ENCODE assay signal across 26 mouse cellular contexts in the genomic region with DNA sequence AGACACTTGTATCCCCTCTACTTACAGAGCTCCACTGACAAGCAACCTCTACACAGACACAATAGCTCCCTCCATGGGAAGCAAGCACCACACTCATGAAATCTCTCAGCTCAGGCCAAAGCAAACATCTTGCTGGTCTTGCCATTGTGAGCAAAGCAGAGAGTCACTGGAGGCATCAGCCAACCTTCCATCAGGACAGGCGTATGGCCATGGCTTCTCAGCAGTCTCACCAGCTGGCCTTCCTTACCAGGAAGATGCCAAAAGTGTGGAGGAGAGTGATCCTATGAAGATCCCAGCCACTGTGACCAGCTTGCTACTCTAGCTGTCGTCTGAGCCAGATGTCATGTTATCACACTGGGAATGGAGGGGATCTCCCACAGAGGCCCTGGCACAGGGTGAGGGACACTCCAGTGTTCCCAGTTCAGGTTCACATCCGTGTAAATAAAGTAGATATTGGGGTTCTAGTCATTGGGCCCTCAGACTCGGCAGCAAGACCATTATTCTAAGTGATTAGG.
"Had no signal": no experiment of that assay in that cellular context is flagged by ENCODE, and none has a peak within 500 bp of the region (broad histone marks: within the 10 kb centered on the region; RNA-seq: fewer than 3 reads in every experiment).

No protein-coding gene starts in this region.

- H3K9ac ChIP-seq: embryonic facial prominence, embryonic 12.5 days; embryonic facial prominence, embryonic 13.5 days; embryonic facial prominence, embryonic 15.5 days; forebrain, embryonic 12.5 days; forebrain, embryonic 13.5 days; forebrain, postnatal 0 days had no signal

- H3K9me3 ChIP-seq: embryonic facial prominence, embryonic 10.5 days; embryonic facial prominence, embryonic 12.5 days; embryonic facial prominence, embryonic 13.5 days; embryonic facial prominence, embryonic 15.5 days; forebrain, embryonic 10.5 days; forebrain, embryonic 12.5 days; forebrain, embryonic 13.5 days; heart, embryonic 10.5 days had no signal

- ATAC-seq: forebrain, embryonic 13.5 days; forebrain, embryonic 14.5 days; forebrain, embryonic 16.5 days; forebrain, postnatal 0 days had no signal

- H3K4me3 ChIP-seq: embryonic facial prominence, embryonic 10.5 days; embryonic facial prominence, embryonic 12.5 days; embryonic facial prominence, embryonic 13.5 days; embryonic facial prominence, embryonic 15.5 days; erythroblast, embryonic 14.5 days; forebrain, embryonic 10.5 days; forebrain, embryonic 12.5 days; forebrain, embryonic 13.5 days; gastrocnemius, adult 2 months; heart, adult 2 months; heart, embryonic 10.5 days had no signal

- H3K27me3 ChIP-seq: embryonic facial prominence, embryonic 12.5 days; embryonic facial prominence, embryonic 13.5 days; embryonic facial prominence, embryonic 15.5 days; forebrain, embryonic 12.5 days; forebrain, embryonic 13.5 days had no signal

- H3K36me3 ChIP-seq: embryonic facial prominence, embryonic 10.5 days; embryonic facial prominence, embryonic 12.5 days; embryonic facial prominence, embryonic 13.5 days; embryonic facial prominence, embryonic 15.5 days; forebrain, embryonic 10.5 days; forebrain, embryonic 12.5 days; heart, embryonic 10.5 days had no signal

- H3K4me2 ChIP-seq: embryonic facial prominence, embryonic 12.5 days; embryonic facial prominence, embryonic 13.5 days; embryonic facial prominence, embryonic 15.5 days; forebrain, embryonic 12.5 days; forebrain, embryonic 13.5 days had no signal

- H3K27ac ChIP-seq: embryonic facial prominence, embryonic 10.5 days; embryonic facial prominence, embryonic 12.5 days; embryonic facial prominence, embryonic 13.5 days; embryonic facial prominence, embryonic 15.5 days; forebrain, embryonic 10.5 days; forebrain, embryonic 12.5 days; forebrain, embryonic 13.5 days; gastrocnemius, adult 2 months; heart, adult 2 months; heart, embryonic 10.5 days had no signal

- DNase-seq: cerebellum, adult 18-20 months; cerebellum, adult 2 months; cerebellum, adult 8-10 months; cerebellum, adult 9-10 months; cerebellum, postnatal 25 days; cerebellum, postnatal 36 days; embryo, embryonic 11 days; forebrain, postnatal 0 days; gastrocnemius, adult 2 months; gastrocnemius, postnatal 10 days; gastrocnemius, postnatal 14 days; gastrocnemius, postnatal 25 days; gastrocnemius, postnatal 36 days; heart, adult 18-20 months; heart, adult 2 months had no signal
